Mouse (Mus musculus) kidney, postnatal 0 days (tissue): ENCODE results near the gene Pdlim7. TPM values are rescaled to one million over a fixed set of nuclear protein-coding genes. Genes with fewer than 3 reads are reported as not detected.

Experiments used
- ATAC-seq: fragments of 200-750 bp; cut with Nextera tagmentation; replicated peaks from 2 replicates; pipeline ENCODE4 v1.8.0; 2017; ENCODE audit warnings: low read depth, moderate number of reproducible peaks, moderate TSS enrichment, moderate library complexity; ENCODE audit not compliant: low FRiP score
- DNase-seq: peaks from one replicate; pipeline ENCODE4 v3.0.0-alpha.2; 2016; ENCODE audit warnings: low spot score
- H3K27ac ChIP-seq: fragments of 300-500 bp; sonication (generic); 2 replicates; pipeline ENCODE4 v1.5.1; 2014; ENCODE audit warnings: mild to moderate bottlenecking
- H3K27me3 ChIP-seq: fragments of 300-500 bp; sonication (generic); 2 replicates; pipeline ENCODE4 v1.6.1; 2014; ENCODE audit warnings: low read length, mixed read lengths; ENCODE audit not compliant: insufficient read depth
- H3K36me3 ChIP-seq: fragments of 300-500 bp; sonication (generic); 2 replicates; pipeline ENCODE4 v1.6.1; 2014; ENCODE audit warnings: low read length, mixed read lengths; ENCODE audit not compliant: insufficient read depth
- H3K4me1 ChIP-seq: fragments of 300-500 bp; sonication (generic); replicated peaks from 2 replicates; pipeline ENCODE4 v1.6.1; 2014; ENCODE audit warnings: antibody characterized with exemption, low read length, mixed read lengths; ENCODE audit not compliant: insufficient read depth
- H3K4me2 ChIP-seq: fragments of 300-500 bp; sonication (generic); 2 replicates; pipeline ENCODE4 v1.6.1; 2014; ENCODE audit warnings: mild to moderate bottlenecking, low read length, moderate library complexity, mixed read lengths
- H3K4me3 ChIP-seq: fragments of 300-500 bp; sonication (generic); replicated peaks from 2 replicates; pipeline ENCODE4 v1.5.1; 2014; ENCODE audit warnings: low read depth, low read length
- H3K9ac ChIP-seq: fragments of 300-500 bp; sonication (generic); 2 replicates; pipeline ENCODE4 v1.6.1; 2014; ENCODE audit warnings: low read depth, low read length
- H3K9me3 ChIP-seq: fragments of 300-500 bp; sonication (generic); replicated peaks from 2 replicates; pipeline ENCODE4 v1.6.1; 2016; ENCODE audit warnings: low read length, inconsistent platforms, mixed read lengths
- CTCF ChIP-seq: IDR thresholded peaks from 2 replicates; pipeline ENCODE4 v1.5.1; 2016; ENCODE audit warnings: antibody characterized with exemption, low read depth, mild to moderate bottlenecking, moderate library complexity
- WGBS: fragments of 180-500 bp; shearing (Covaris S2); extraction: QIAGEN DNeasy Blood & Tissue Kit; methylation state at CpG from one replicate; pipeline ENCODE4 v1.1.7; 2014; 5-methylcytosine and 5-hydroxymethylcytosine counted together
- polyA plus RNA-seq: library from polyadenylated mRNA; unstranded; fragments of >200 nt; fragmentation: Nextera tagmentation; extraction: Ambion mirVana; gene quantifications from 2 replicates; pipeline ENCODE4 v1.2.1, GENCODE M21; 2015

Pdlim7 gene
- polyA plus RNA-seq, 1 experiment from 2014 or later = 112 TPM

DNA sequence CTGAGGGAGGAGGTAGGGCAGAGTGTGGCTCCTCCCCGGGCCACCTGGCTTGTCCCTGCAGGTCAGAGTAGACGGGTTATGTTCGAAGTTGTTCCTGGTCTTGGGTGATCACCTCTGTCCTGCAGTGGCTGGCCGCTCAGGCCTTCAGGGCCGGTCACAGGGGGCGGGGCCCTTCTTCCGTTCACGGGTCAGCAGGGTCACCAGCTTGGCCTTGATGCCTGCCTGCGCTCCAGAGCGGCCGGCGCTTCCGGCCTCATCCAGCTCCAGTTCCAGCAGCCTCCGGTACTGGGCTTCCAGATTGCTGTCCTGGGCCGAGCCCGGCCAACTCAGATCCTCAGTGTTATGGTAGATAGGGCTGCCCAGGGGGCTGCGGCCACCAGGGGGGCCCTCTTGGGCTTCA lies 9.8 kb upstream of the Pdlim7 start:
- H3K9ac ChIP-seq = 0 out of 2 replicates have a peak overlapping the region, but pooled peaks have one; percentile 5
- 30% methylated on average over 17 of the region's 17 CpGs for WGBS
- DNase-seq (peak; percentile 48), ATAC-seq (peak; percentile 58)
- peaks cover 5% of the 10 kb centered on the region; the same call in 1 of the 2 replicates for H3K4me1 ChIP-seq
- TF ChIP-seq CTCF = no peak
- H3K4me2 ChIP-seq = no peak overlapping the region
- H3K9me3 ChIP-seq = no peaks in the 10 kb centered on the region
- 0 out of 2 replicates have a peak overlapping the region, but pooled peaks have one; percentile 25 for H3K27ac ChIP-seq
- H3K4me3 ChIP-seq = no peak overlapping the region
- H3K27me3 ChIP-seq = no peaks in the 10 kb centered on the region
- H3K36me3 ChIP-seq = no peaks in the 10 kb centered on the region

DNA sequence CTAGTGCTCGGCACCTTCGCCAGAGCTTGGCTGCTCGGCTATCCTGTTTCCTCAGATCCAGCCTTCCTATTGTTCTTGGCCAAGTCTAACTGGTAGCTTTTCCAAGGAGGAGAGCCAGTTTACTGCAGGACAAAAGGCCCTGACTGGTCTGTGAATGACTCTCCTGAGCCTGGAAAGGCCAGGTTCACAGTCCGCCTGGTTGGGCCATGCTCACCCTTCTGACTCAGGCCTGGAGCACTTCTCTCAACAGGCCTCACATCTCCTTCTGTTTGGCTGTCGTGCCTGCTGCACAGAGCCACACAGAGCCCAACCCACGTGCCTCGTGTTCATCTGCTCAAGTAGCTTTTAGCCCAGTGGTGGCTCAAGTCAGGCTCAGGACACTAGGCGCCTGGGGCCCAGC lies 9.3 kb upstream of the Pdlim7 start:
- no peak overlapping the region for H3K4me2 ChIP-seq
- DNase-seq = no peak
- no peaks in the 10 kb centered on the region for H3K36me3 ChIP-seq
- 0 out of 2 replicates have a peak, but pooled peaks have one; percentile 12 for ATAC-seq
- H3K4me1 ChIP-seq = peaks cover 5% of the 10 kb centered on the region; the same call in 1 of the 2 replicates
- H3K9me3 ChIP-seq = no peaks in the 10 kb centered on the region
- 0 out of 2 replicates have a peak overlapping the region, but pooled peaks have one; percentile 5 for H3K9ac ChIP-seq
- H3K4me3 ChIP-seq = no peak overlapping the region
- no peaks in the 10 kb centered on the region for H3K27me3 ChIP-seq
- no peak for TF ChIP-seq CTCF
- 0 out of 2 replicates have a peak overlapping the region, but pooled peaks have one; percentile 25 for H3K27ac ChIP-seq
- WGBS = 49% methylated on average over 8 of the region's 8 CpGs

DNA sequence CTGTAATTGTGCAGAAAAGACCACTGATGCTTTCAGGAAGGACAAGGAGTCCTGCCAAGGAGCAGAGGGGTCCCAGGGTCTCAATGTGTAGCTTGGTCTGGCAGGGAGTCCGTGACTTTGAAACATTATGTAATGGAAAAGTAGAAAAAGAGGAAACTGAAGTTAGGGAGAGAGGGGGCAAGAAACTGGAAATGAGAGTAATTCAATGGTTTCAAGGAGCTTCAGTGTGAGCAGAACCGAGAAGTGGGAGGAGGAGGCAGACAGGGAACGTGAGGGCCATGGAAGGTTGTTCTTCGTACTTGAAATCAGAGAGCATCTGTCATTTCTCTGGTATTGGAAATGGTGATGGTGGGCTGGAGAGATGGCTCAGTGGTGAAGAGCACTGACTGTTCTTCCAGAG lies 6.1 kb upstream of the Pdlim7 start:
- Histone ChIP-seq H3K9me3 (no peaks in the 10 kb centered on the region), H3K4me1 (peaks cover 5% of the 10 kb centered on the region; the same call in 1 of the 2 replicates), H3K4me3 (no peak overlapping the region), H3K27me3 (peaks cover 4% of the 10 kb centered on the region; the same call in 1 of the 2 replicates), H3K27ac (no peak overlapping the region), H3K9ac (no peak overlapping the region), H3K4me2 (no peak overlapping the region), H3K36me3 (no peaks in the 10 kb centered on the region)
- no peak for TF ChIP-seq CTCF
- no peak for DNase-seq
- WGBS = 69% methylated on average over 4 of the region's 4 CpGs
- ATAC-seq = no peak

DNA sequence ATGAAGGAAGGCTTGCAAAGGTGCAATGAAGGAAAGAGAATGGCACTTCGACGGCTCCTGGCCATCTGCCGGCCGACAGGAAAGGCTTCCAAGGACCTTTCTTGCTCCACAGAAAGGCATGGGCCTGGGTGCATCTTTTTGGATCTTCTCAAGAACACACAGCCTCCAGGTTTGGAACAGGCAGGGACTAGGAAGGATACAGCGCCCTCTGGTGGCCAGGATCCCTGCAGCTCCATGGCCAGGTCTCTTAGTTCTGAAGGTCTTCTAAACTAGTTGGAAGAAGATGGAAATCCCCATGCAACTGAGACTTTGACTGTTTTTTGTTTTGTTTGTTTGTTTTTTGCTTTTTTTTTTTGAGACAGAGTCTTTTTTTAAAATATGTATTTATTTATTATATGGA lies 3.5 kb upstream of the Pdlim7 start:
- ATAC-seq = no peak
- no peak overlapping the region for H3K27ac ChIP-seq
- TF ChIP-seq CTCF = peak; percentile 95
- H3K4me3 ChIP-seq = no peak overlapping the region
- no peaks in the 10 kb centered on the region for H3K9me3 ChIP-seq
- peaks cover 5% of the 10 kb centered on the region; the same call in 1 of the 2 replicates for H3K27me3 ChIP-seq
- peaks cover 5% of the 10 kb centered on the region for H3K4me1 ChIP-seq
- no peaks in the 10 kb centered on the region for H3K36me3 ChIP-seq
- H3K9ac ChIP-seq = no peak overlapping the region
- WGBS = 7% methylated on average over 5 of the region's 5 CpGs
- H3K4me2 ChIP-seq = no peak overlapping the region
- DNase-seq = peak; percentile 91

DNA sequence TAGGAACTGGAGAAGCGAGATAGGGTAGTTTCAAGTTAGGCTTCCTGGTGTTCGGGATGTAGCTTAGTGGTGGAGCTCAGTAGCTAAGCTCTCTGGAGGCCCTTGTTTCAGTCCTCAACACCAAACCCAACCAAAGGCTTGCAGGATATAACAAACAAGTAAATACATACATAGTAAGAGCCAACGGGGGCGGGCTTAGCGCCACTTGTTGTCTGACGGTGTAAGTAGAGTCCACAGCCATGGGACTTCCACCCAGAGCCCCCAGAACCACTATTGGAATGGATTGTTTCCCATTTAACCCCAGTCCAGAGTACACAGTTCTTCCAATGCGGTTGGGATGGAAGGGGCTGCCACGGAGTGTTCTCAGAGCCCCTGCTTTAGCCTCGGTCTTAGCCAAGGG lies 352 bp upstream of the Pdlim7 start:
- Histone ChIP-seq H3K9ac (peak overlapping the region; percentile 82; the same call in 1 of the 2 replicates), H3K27ac (no peak overlapping the region), H3K4me3 (peak overlapping the region; percentile 90), H3K9me3 (no peaks in the 10 kb centered on the region), H3K27me3 (peaks cover 5% of the 10 kb centered on the region; the same call in 1 of the 2 replicates), H3K36me3 (peaks cover under 1% of the 10 kb centered on the region; the same call in 1 of the 2 replicates), H3K4me2 (peak overlapping the region; percentile 89), H3K4me1 (peaks cover 22% of the 10 kb centered on the region)
- TF ChIP-seq CTCF = no peak
- WGBS = 33% methylated on average over 9 of the region's 9 CpGs
- ATAC-seq (no peak), DNase-seq (no peak)

DNA sequence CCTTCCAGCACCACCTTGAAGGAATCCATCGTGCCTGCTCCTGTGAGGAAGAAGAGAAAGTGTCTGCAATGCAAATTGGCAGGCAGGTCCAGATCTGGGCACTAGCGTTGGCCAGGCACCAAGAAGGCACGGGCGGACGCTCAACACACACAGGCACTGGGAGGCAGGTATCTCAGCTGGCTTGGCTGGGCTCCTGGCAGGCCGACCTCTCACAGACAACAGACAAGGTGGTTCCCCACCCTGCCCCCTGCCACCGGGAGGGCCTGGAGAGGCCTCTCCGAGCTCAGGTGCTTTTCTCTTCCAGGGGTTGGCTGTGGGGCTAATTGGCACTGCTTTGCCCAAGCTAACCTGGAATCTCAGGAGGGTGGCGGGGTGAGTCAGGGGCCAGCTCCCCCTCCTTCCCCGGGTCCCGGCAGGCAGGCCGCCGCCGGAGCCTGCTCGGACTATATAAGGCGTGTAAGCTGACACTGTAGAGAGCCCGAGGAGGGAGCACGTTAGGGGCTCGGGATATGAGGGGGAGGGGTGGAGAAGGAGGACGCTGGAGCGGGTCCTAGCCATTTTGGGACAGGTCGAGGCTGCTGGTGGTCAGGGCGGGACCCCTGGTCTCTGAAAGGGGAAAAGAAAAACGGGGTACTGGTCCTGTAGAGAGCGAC lies 971 bp downstream of the Pdlim7 start:
- H3K9me3 ChIP-seq = no peaks in the 10 kb centered on the region
- peak overlapping the region; percentile 90 for H3K4me3 ChIP-seq
- peaks cover 22% of the 10 kb centered on the region for H3K4me1 ChIP-seq
- 1% methylated on average over 25 of the region's 25 CpGs for WGBS
- H3K27ac ChIP-seq = peak overlapping the region; percentile 86
- ATAC-seq (peak; percentile 62), DNase-seq (peak; percentile 83)
- TF ChIP-seq CTCF = no peak
- H3K27me3 ChIP-seq = peaks cover 5% of the 10 kb centered on the region; the same call in 1 of the 2 replicates
- H3K9ac ChIP-seq = peak overlapping the region; percentile 82
- H3K4me2 ChIP-seq = peak overlapping the region; percentile 89
- H3K36me3 ChIP-seq = peaks cover 11% of the 10 kb centered on the region; the same call in 1 of the 2 replicates
